Mouse (Mus musculus): ENCODE data around the gene Gm21778.
"Not testable (repeated sequence)": the region's sequence is repeated elsewhere in the genome, so short reads cannot be mapped to it uniquely, and the experiment has no call there.

The Gm21778 gene

GRCm38 (mm10) chrY:5942160-5942559 is at the start of gene Gm21778:
Gene Gm21778 (plus strand): TSS chrY:5942460.
- not testable (repeated sequence) for DNase-seq (ENCODE audit: low read depth, low spot score)
